Comparison of ENCODE assay signal across 8 mouse cellular contexts in genomic region chr16:91694455-91695084, GRCm38 (mm10). TPM values are rescaled to one million over a fixed set of nuclear protein-coding genes. Genes with fewer than 3 reads are reported as not detected.
DNase-seq lines count a peak whose midpoint lies in the region; ATAC-seq and TF ChIP-seq lines count a peak whose summit lies in the region.

No protein-coding gene starts in this region.

- DNase-seq in 416B (ENCODE audit: low read depth), result peak; percentile 83
- peak; percentile 79 to 86 for DNase-seq in adrenal gland, postnatal 36 days
- DNase-seq in embryonic facial prominence, embryonic 14.5 days (ENCODE audit: low spot score), result peak; percentile 88
- peak; percentile 35 to 68 for DNase-seq in heart, adult 9 months (ENCODE audit: low spot score in 2 of 2)
- peak; percentile 41 to 76 for DNase-seq in kidney, adult 8-10 months
- DNase-seq in limb, embryonic 14.5 days (ENCODE audit: low spot score), result peak; percentile 81
- peak; percentile 92 for DNase-seq in midbrain, postnatal 0 days (ENCODE audit: low spot score)
- peak; percentile 63 to 71 for DNase-seq in spleen, postnatal 36 days (ENCODE audit: low spot score in 2 of 2)

- no peaks in the 10 kb centered on the region; the same call in 1 of the 2 replicates for H3K4me1 ChIP-seq in embryonic facial prominence, embryonic 14.5 days (ENCODE audit: control insufficient read depth, insufficient read depth, low read length)
- H3K4me1 ChIP-seq in limb, embryonic 14.5 days (ENCODE audit: control insufficient read depth, insufficient read depth, low read length), result no peaks in the 10 kb centered on the region
- no peaks in the 10 kb centered on the region for H3K4me1 ChIP-seq in midbrain, postnatal 0 days (ENCODE audit: insufficient read depth, low read length)

- peak; percentile 96 for ATAC-seq in embryonic facial prominence, embryonic 14.5 days (ENCODE audit: low read depth)
- ATAC-seq in limb, embryonic 14.5 days (ENCODE audit: low FRiP score, low read depth), result peak; percentile 87
- ATAC-seq in midbrain, postnatal 0 days (ENCODE audit: low FRiP score), result peak; percentile 93

- WGBS in embryonic facial prominence, embryonic 14.5 days, result 32% methylated on average over 14 of the region's 14 CpGs
- WGBS in limb, embryonic 14.5 days, result 30% methylated on average over 14 of the region's 14 CpGs
- 34% methylated on average over 14 of the region's 14 CpGs for WGBS in midbrain, postnatal 0 days

- H3K9ac ChIP-seq in embryonic facial prominence, embryonic 14.5 days (ENCODE audit: low read depth, low read length), result no peak overlapping the region
- H3K9ac ChIP-seq in limb, embryonic 14.5 days (ENCODE audit: low read depth, low read length, severe bottlenecking), result no peak overlapping the region
- no peak overlapping the region for H3K9ac ChIP-seq in midbrain, postnatal 0 days (replicated peaks; ENCODE audit: low read length, poor library complexity, severe bottlenecking)

- H3K36me3 ChIP-seq in embryonic facial prominence, embryonic 14.5 days (ENCODE audit: control insufficient read depth, insufficient read depth, low read length), result peaks cover 37% of the 10 kb centered on the region
- H3K36me3 ChIP-seq in limb, embryonic 14.5 days (ENCODE audit: control insufficient read depth, insufficient read depth, low read length), result peaks cover 27% of the 10 kb centered on the region
- H3K36me3 ChIP-seq in midbrain, postnatal 0 days (ENCODE audit: insufficient read depth, low read length), result peaks cover 24% of the 10 kb centered on the region

- H3K27me3 ChIP-seq in embryonic facial prominence, embryonic 14.5 days (replicated peaks; ENCODE audit: control insufficient read depth, insufficient read depth, low read length), result no peaks in the 10 kb centered on the region
- H3K27me3 ChIP-seq in limb, embryonic 14.5 days (ENCODE audit: control insufficient read depth, insufficient read depth, low read length), result no peaks in the 10 kb centered on the region
- no peaks in the 10 kb centered on the region for H3K27me3 ChIP-seq in midbrain, postnatal 0 days (ENCODE audit: insufficient read depth, low read length)

- no peak for TF ChIP-seq POLR2A in limb, embryonic 14.5 days (IDR thresholded peaks at IDR 0.05; ENCODE audit: borderline replicate concordance, extremely low read depth, insufficient read depth, insufficient read length)

- H3K27ac ChIP-seq in embryonic facial prominence, embryonic 14.5 days (replicated peaks; ENCODE audit: low read depth, low read length), result no peak overlapping the region
- H3K27ac ChIP-seq in limb, embryonic 14.5 days (replicated peaks; ENCODE audit: low read depth, low read length), result no peak overlapping the region
- H3K27ac ChIP-seq in midbrain, postnatal 0 days (ENCODE audit: low read depth, low read length), result no peak overlapping the region

- peak; percentile 97 for TF ChIP-seq CTCF in midbrain, postnatal 0 days (IDR thresholded peaks at IDR 0.05)

- no peak overlapping the region for H3K4me2 ChIP-seq in embryonic facial prominence, embryonic 14.5 days (ENCODE audit: low read depth, low read length)
- H3K4me2 ChIP-seq in limb, embryonic 14.5 days (replicated peaks; ENCODE audit: low read depth, low read length, severe bottlenecking), result no peak overlapping the region
- H3K4me2 ChIP-seq in midbrain, postnatal 0 days (ENCODE audit: low read depth, low read length, poor library complexity, severe bottlenecking), result no peak overlapping the region

- no peaks in the 10 kb centered on the region for H3K9me3 ChIP-seq in embryonic facial prominence, embryonic 14.5 days (ENCODE audit: control insufficient read depth, low read length)
- no peaks in the 10 kb centered on the region for H3K9me3 ChIP-seq in limb, embryonic 14.5 days (ENCODE audit: control insufficient read depth, low read length)
- no peaks in the 10 kb centered on the region for H3K9me3 ChIP-seq in midbrain, postnatal 0 days (ENCODE audit: low read length)

- H3K4me3 ChIP-seq in embryonic facial prominence, embryonic 14.5 days (ENCODE audit: low read depth, low read length), result no peak overlapping the region
- H3K4me3 ChIP-seq in limb, embryonic 14.5 days (replicated peaks; ENCODE audit: low read length), result no peak overlapping the region
- H3K4me3 ChIP-seq in midbrain, postnatal 0 days (ENCODE audit: low read depth, low read length), result no peak overlapping the region

RNA-seq across cellular contexts. Expression of gene Donson, which starts 6.0 kb away (rescaled TPM):
- total RNA-seq in adrenal gland, postnatal 36 days (2021), result 1 to 10 TPM; 5.3 to 5.4 TPM
- polyA plus RNA-seq in embryonic facial prominence, embryonic 14.5 days (2014; fragmentation: Nextera tagmentation; extraction: Ambion mirVana), result 17.8 and 21.7 TPM in 2 replicates
- polyA plus RNA-seq in limb, embryonic 14.5 days (2012; rRNA removed), result 28.4 and 33.2 TPM in 2 replicates
- 19.8 and 22.8 TPM in 2 replicates for polyA plus RNA-seq in limb, embryonic 14.5 days (2014; fragmentation: Nextera tagmentation; extraction: Ambion mirVana)
- 18.3 and 28.8 TPM in 2 replicates for total RNA-seq in midbrain, postnatal 0 days (2014; rRNA removed)
- polyA plus RNA-seq in midbrain, postnatal 0 days (2015; fragmentation: Nextera tagmentation; extraction: Ambion mirVana), result 14.0 and 15.5 TPM in 2 replicates

RNA-seq across cellular contexts. Expression of gene Cryzl1, which starts 34.2 kb away (rescaled TPM):
- 10 to 100 TPM; 47.5 to 57.9 TPM for total RNA-seq in adrenal gland, postnatal 36 days (2021)
- polyA plus RNA-seq in embryonic facial prominence, embryonic 14.5 days (2014; fragmentation: Nextera tagmentation; extraction: Ambion mirVana), result 61.6 and 61.8 TPM in 2 replicates
- polyA plus RNA-seq in limb, embryonic 14.5 days (2012; rRNA removed), result 54.3 and 58.4 TPM in 2 replicates
- 69.1 and 69.9 TPM in 2 replicates for polyA plus RNA-seq in limb, embryonic 14.5 days (2014; fragmentation: Nextera tagmentation; extraction: Ambion mirVana)
- 42.9 and 68.7 TPM in 2 replicates for total RNA-seq in midbrain, postnatal 0 days (2014; rRNA removed)
- polyA plus RNA-seq in midbrain, postnatal 0 days (2015; fragmentation: Nextera tagmentation; extraction: Ambion mirVana), result 93.0 and 100 TPM in 2 replicates

RNA-seq across cellular contexts. Expression of gene Itsn1, which starts 34.5 kb away (rescaled TPM):
- 10 to 100 TPM; 33.6 to 49.3 TPM for total RNA-seq in adrenal gland, postnatal 36 days (2021)
- polyA plus RNA-seq in embryonic facial prominence, embryonic 14.5 days (2014; fragmentation: Nextera tagmentation; extraction: Ambion mirVana), result 28.1 and 30.1 TPM in 2 replicates
- polyA plus RNA-seq in limb, embryonic 14.5 days (2012; rRNA removed), result 46.6 and 48.6 TPM in 2 replicates
- 24.8 and 30.2 TPM in 2 replicates for polyA plus RNA-seq in limb, embryonic 14.5 days (2014; fragmentation: Nextera tagmentation; extraction: Ambion mirVana)
- 78.7 and 84.7 TPM in 2 replicates for total RNA-seq in midbrain, postnatal 0 days (2014; rRNA removed)
- polyA plus RNA-seq in midbrain, postnatal 0 days (2015; fragmentation: Nextera tagmentation; extraction: Ambion mirVana), result 34.0 and 34.7 TPM in 2 replicates

RNA-seq across cellular contexts. Expression of gene Son, which starts 47.3 kb away (rescaled TPM):
- 100 to 1,000 TPM; 220 to 271 TPM for total RNA-seq in adrenal gland, postnatal 36 days (2021)
- 145 and 157 TPM in 2 replicates for polyA plus RNA-seq in embryonic facial prominence, embryonic 14.5 days (2014; fragmentation: Nextera tagmentation; extraction: Ambion mirVana)
- 342 and 354 TPM in 2 replicates for polyA plus RNA-seq in limb, embryonic 14.5 days (2012; rRNA removed)
- 180 and 185 TPM in 2 replicates for polyA plus RNA-seq in limb, embryonic 14.5 days (2014; fragmentation: Nextera tagmentation; extraction: Ambion mirVana)
- 256 and 257 TPM in 2 replicates for total RNA-seq in midbrain, postnatal 0 days (2014; rRNA removed)
- 82.3 and 98.4 TPM in 2 replicates for polyA plus RNA-seq in midbrain, postnatal 0 days (2015; fragmentation: Nextera tagmentation; extraction: Ambion mirVana)

RNA-seq across cellular contexts. Expression of gene Gart, which starts 47.8 kb away (rescaled TPM):
- 100 to 1,000 TPM; 107 to 120 TPM for total RNA-seq in adrenal gland, postnatal 36 days (2021)
- polyA plus RNA-seq in embryonic facial prominence, embryonic 14.5 days (2014; fragmentation: Nextera tagmentation; extraction: Ambion mirVana), result 84.5 and 96.3 TPM in 2 replicates
- polyA plus RNA-seq in limb, embryonic 14.5 days (2012; rRNA removed), result 55.5 and 64.5 TPM in 2 replicates
- polyA plus RNA-seq in limb, embryonic 14.5 days (2014; fragmentation: Nextera tagmentation; extraction: Ambion mirVana), result 89.6 and 98.9 TPM in 2 replicates
- total RNA-seq in midbrain, postnatal 0 days (2014; rRNA removed), result 33.8 and 40.5 TPM in 2 replicates
- 38.2 and 45.2 TPM in 2 replicates for polyA plus RNA-seq in midbrain, postnatal 0 days (2015; fragmentation: Nextera tagmentation; extraction: Ambion mirVana)
